Mouse (Mus musculus) retina, embryonic 14.5 days (tissue): Measurements from ENCODE around the gene Fpr3.
"Not testable (repeated sequence)": the region's sequence is repeated elsewhere in the genome, so short reads cannot be mapped to it uniquely, and the experiment has no call there.

ENCODE experiments used
- DNase-seq: peaks from one replicate; pipeline ENCODE4 v3.0.0-alpha.2; 2015; ENCODE audit warnings: low spot score

Gene Fpr3

GRCm38 (mm10) chr17:17883840-17884239, 3.8 kb upstream of the Fpr3 start, which contains the start of gene Fpr1:
Gene Fpr1 (minus strand): TSS chr17:17883940.
- no peak for DNase-seq

GRCm38 (mm10) chr17:17889732-17890425, 2.2 kb downstream of the Fpr3 start:
- no peak for DNase-seq

- DNase-seq = peak; percentile 74
Measured at GRCm38 (mm10) chr17:17896039-17896438, 8.4 kb downstream of the Fpr3 start.

- DNase-seq = peak; percentile 40
Measured at GRCm38 (mm10) chr17:17899268-17899667, 11.6 kb downstream of the Fpr3 start.

- DNase-seq = no peak
Measured at GRCm38 (mm10) chr17:17900768-17901167, 13.1 kb downstream of the Fpr3 start.

GRCm38 (mm10) chr17:17909636-17910421, 22.2 kb downstream of the Fpr3 start:
- peak; percentile 80 for DNase-seq

- not testable (repeated sequence) for DNase-seq
Measured at GRCm38 (mm10) chr17:17912618-17913017, 25.0 kb downstream of the Fpr3 start.

GRCm38 (mm10) chr17:17917376-17917775, 29.7 kb downstream of the Fpr3 start:
- no peak for DNase-seq

GRCm38 (mm10) chr17:17917782-17918181, 30.1 kb downstream of the Fpr3 start:
- no peak for DNase-seq

- DNase-seq = no peak
Measured at GRCm38 (mm10) chr17:17973443-17973842, 85.8 kb downstream of the Fpr3 start.

- DNase-seq = not testable (repeated sequence)
Measured at GRCm38 (mm10) chr17:17981232-17981631, 93.6 kb downstream of the Fpr3 start.

GRCm38 (mm10) chr17:18004752-18005151, 117.1 kb downstream of the Fpr3 start:
- no peak for DNase-seq
